Mouse (Mus musculus) forebrain, embryonic 15.5 days (tissue): ENCODE data around the gene Nek2. TPM values are rescaled to one million over a fixed set of nuclear protein-coding genes. Genes with fewer than 3 reads are reported as not detected.

Experiments
- ATAC-seq: fragments of 200-750 bp; cut with Nextera tagmentation; replicated peaks from 2 replicates; pipeline ENCODE4 v1.8.0; 2017; ENCODE audit warnings: mild to moderate bottlenecking, moderate TSS enrichment, moderate library complexity
- H3K27ac ChIP-seq: fragments of 300-500 bp; sonication (generic); replicated peaks from 2 replicates; pipeline ENCODE4 v1.5.1; 2015; ENCODE audit warnings: mild to moderate bottlenecking, inconsistent platforms
- H3K27me3 ChIP-seq: fragments of 300-500 bp; sonication (generic); 2 replicates; pipeline ENCODE4 v1.6.1; 2015; ENCODE audit warnings: inconsistent platforms
- H3K36me3 ChIP-seq: fragments of 300-500 bp; sonication (generic); 2 replicates; pipeline ENCODE4 v1.6.1; 2015; ENCODE audit warnings: mild to moderate bottlenecking, inconsistent platforms
- H3K4me1 ChIP-seq: fragments of 300-500 bp; sonication (generic); 2 replicates; pipeline ENCODE4 v1.6.1; 2015; ENCODE audit warnings: inconsistent platforms
- H3K4me2 ChIP-seq: fragments of 300-500 bp; sonication (generic); replicated peaks from 2 replicates; pipeline ENCODE4 v1.6.1; 2015; ENCODE audit warnings: mild to moderate bottlenecking, inconsistent platforms
- H3K4me3 ChIP-seq: fragments of 300-500 bp; sonication (generic); 2 replicates; pipeline ENCODE4 v1.5.1; 2015; ENCODE audit warnings: mild to moderate bottlenecking, inconsistent platforms
- H3K9ac ChIP-seq: fragments of 300-500 bp; sonication (generic); replicated peaks from 2 replicates; pipeline ENCODE4 v1.6.1; 2015; ENCODE audit warnings: mild to moderate bottlenecking, inconsistent platforms
- H3K9me3 ChIP-seq: fragments of 300-500 bp; sonication (generic); 2 replicates; pipeline ENCODE4 v1.6.1; 2016; ENCODE audit warnings: inconsistent platforms
- WGBS: fragments of 180-500 bp; shearing (Covaris S2); methylation state at CpG from one replicate; pipeline ENCODE4 v1.1.7; 2015; ENCODE audit warnings: mixed read lengths; 5-methylcytosine and 5-hydroxymethylcytosine counted together
- polyA plus RNA-seq: library from polyadenylated mRNA; unstranded; fragments of >200 nt; fragmentation: Nextera tagmentation; extraction: Ambion mirVana; gene quantifications from 2 replicates; pipeline ENCODE4 v1.2.1, GENCODE M21; 2015

The Nek2 gene
- polyA plus RNA-seq, 1 experiment from 2014 or later, result 21.2 TPM

GRCm38 (mm10) chr1:191802093-191802819, 19.0 kb upstream of the Nek2 start:
- Histone ChIP-seq H3K4me1 (no peaks in the 10 kb centered on the region), H3K27me3 (no peaks in the 10 kb centered on the region), H3K27ac (no peak overlapping the region), H3K9me3 (no peaks in the 10 kb centered on the region), H3K4me3 (no peak overlapping the region), H3K9ac (no peak overlapping the region), H3K36me3 (no peaks in the 10 kb centered on the region), H3K4me2 (no peak overlapping the region)
- no peak for ATAC-seq
- 55% methylated on average over 9 of the region's 9 CpGs for WGBS

DNA sequence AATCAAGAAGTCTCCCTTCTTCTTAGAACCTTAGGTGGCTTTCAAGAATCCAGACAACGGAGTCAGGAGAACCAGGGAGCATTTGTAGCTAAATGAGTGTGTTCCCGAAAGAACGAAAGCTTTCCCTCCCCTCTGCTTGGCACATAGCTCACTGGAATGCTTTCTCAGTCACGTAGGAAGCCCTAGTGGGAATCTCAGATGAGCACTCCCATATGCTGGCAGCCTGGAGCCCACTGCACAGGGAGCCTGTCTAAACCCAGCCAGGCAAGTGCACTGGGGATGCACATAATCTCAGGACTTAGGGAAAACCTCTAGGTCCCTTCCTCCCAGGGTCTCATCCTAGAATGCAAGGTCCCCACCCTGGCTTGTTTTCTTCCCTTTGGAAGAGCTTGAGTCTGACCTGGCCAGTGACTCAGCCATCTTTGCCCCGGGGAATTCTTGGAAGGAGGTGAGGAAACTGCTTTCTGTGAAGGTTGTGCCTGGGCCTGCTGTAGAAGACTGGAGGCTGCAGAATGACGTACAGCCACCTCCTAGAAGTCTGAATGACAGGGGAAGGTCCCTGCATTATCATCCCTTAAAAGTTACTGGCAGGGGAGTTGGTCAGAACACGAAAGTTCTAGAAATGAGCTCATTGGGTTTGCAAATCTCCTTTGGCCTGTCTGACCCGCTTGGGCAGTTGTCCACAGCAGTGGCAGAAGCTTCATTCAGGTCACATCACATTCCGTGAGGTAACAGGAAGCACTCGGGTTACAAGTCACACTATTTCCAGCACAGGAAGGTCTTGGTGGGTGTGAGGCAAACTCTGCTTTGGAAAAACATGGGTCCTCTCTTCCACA, 18.2 kb upstream of the Nek2 start:
- H3K9me3 ChIP-seq, result no peaks in the 10 kb centered on the region
- H3K27me3 ChIP-seq, result no peaks in the 10 kb centered on the region
- no peak for ATAC-seq
- H3K4me1 ChIP-seq, result no peaks in the 10 kb centered on the region
- H3K36me3 ChIP-seq, result no peaks in the 10 kb centered on the region
- no peak overlapping the region for H3K4me2 ChIP-seq
- WGBS, result 78% methylated on average over 10 of the region's 10 CpGs
- H3K9ac ChIP-seq, result no peak overlapping the region
- no peak overlapping the region for H3K4me3 ChIP-seq
- no peak overlapping the region for H3K27ac ChIP-seq

- no peaks in the 10 kb centered on the region for H3K27me3 ChIP-seq
- no peak overlapping the region for H3K4me2 ChIP-seq
- H3K36me3 ChIP-seq, result no peaks in the 10 kb centered on the region
- H3K9ac ChIP-seq, result no peak overlapping the region
- no peak overlapping the region for H3K27ac ChIP-seq
- 79% methylated on average over 5 of the region's 5 CpGs for WGBS
- H3K9me3 ChIP-seq, result no peaks in the 10 kb centered on the region
- peaks cover 11% of the 10 kb centered on the region for H3K4me1 ChIP-seq
- no peak overlapping the region for H3K4me3 ChIP-seq
- ATAC-seq, result no peak
These were observed 16.5 kb upstream of the Nek2 start for GRCm38 (mm10) chr1:191804747-191805146.

DNA sequence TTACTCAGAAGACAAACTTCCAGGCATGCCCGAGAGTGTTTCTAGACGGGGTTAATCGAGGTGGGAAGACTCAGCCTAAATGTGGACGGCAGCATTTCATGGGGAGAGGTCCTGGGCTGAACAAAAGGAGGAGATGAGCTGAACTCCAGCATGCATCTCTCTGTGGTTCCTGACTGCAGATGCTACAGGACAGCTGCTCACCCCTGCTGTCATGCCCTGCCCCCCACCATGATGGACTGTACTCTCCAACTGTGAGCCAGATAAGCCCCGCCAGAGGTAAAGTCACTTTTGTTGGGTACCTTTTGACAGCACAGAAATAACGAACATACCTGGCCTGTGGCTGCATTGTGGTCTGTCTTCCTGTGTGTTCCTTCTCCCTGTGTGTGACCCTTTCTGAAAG, 15.5 kb upstream of the Nek2 start:
- Histone ChIP-seq H3K27me3 (no peaks in the 10 kb centered on the region), H3K36me3 (no peaks in the 10 kb centered on the region), H3K4me3 (no peak overlapping the region), H3K4me2 (no peak overlapping the region), H3K27ac (no peak overlapping the region), H3K9ac (no peak overlapping the region), H3K4me1 (peaks cover 11% of the 10 kb centered on the region), H3K9me3 (no peaks in the 10 kb centered on the region)
- WGBS, result 81% methylated on average over 6 of the region's 6 CpGs
- no peak for ATAC-seq

GRCm38 (mm10) chr1:191806740-191807139, 14.5 kb upstream of the Nek2 start:
- ATAC-seq, result no peak
- H3K4me3 ChIP-seq, result no peak overlapping the region
- no peak overlapping the region for H3K4me2 ChIP-seq
- peaks cover 11% of the 10 kb centered on the region for H3K4me1 ChIP-seq
- H3K27ac ChIP-seq, result no peak overlapping the region
- H3K36me3 ChIP-seq, result no peaks in the 10 kb centered on the region
- no peak overlapping the region for H3K9ac ChIP-seq
- 96% methylated on average over 4 of the region's 4 CpGs for WGBS
- H3K9me3 ChIP-seq, result no peaks in the 10 kb centered on the region
- H3K27me3 ChIP-seq, result no peaks in the 10 kb centered on the region

- H3K27ac ChIP-seq, result no peak overlapping the region
- no peaks in the 10 kb centered on the region for H3K27me3 ChIP-seq
- H3K36me3 ChIP-seq, result no peaks in the 10 kb centered on the region
- H3K9ac ChIP-seq, result no peak overlapping the region
- H3K4me2 ChIP-seq, result no peak overlapping the region
- H3K9me3 ChIP-seq, result no peaks in the 10 kb centered on the region
- WGBS, result 93% methylated on average over 7 of the region's 7 CpGs
- ATAC-seq, result no peak
- H3K4me1 ChIP-seq, result peaks cover 11% of the 10 kb centered on the region
- H3K4me3 ChIP-seq, result no peak overlapping the region
These were observed 13.3 kb upstream of the Nek2 start for GRCm38 (mm10) chr1:191807979-191808378.

DNA sequence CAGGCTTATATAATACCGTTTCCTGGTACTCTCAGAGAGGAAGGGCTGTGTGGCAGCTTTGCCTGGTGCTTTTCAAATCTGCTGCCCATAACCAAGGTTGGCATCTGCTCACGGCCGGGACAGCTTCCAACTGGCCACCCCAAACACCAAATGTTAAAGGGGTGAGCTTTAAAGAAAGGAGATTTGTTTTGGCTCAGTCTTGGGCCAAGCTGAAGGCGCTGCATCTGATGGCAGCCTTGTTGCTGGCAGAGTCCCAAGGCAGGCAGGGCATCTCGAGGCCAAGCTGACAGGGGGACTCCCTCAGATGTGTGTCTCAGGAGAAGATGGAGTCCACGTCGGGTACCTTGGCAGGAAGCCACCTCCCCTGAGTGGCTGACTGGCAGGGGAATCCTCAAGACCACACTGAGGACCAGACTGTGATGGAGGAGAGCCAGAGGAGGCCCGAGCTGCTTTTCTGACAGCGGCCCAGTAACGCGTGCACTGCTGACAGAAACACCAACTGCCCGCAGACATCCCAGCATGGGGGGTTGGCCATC, 12.5 kb upstream of the Nek2 start:
- Histone ChIP-seq H3K9me3 (no peaks in the 10 kb centered on the region), H3K27ac (peak overlapping the region; percentile 69), H3K9ac (no peak overlapping the region), H3K4me2 (no peak overlapping the region), H3K4me3 (no peak overlapping the region), H3K36me3 (no peaks in the 10 kb centered on the region), H3K4me1 (peaks cover 11% of the 10 kb centered on the region), H3K27me3 (no peaks in the 10 kb centered on the region)
- 31% methylated on average over 12 of the region's 12 CpGs for WGBS
- peak; percentile 95 for ATAC-seq

- no peak overlapping the region for H3K9ac ChIP-seq
- H3K4me1 ChIP-seq, result peaks cover 11% of the 10 kb centered on the region
- no peak overlapping the region for H3K27ac ChIP-seq
- WGBS, result 87% methylated on average over 12 of the region's 12 CpGs
- H3K27me3 ChIP-seq, result no peaks in the 10 kb centered on the region
- H3K4me2 ChIP-seq, result no peak overlapping the region
- no peak overlapping the region for H3K4me3 ChIP-seq
- ATAC-seq, result no peak
- no peaks in the 10 kb centered on the region for H3K9me3 ChIP-seq
- no peaks in the 10 kb centered on the region for H3K36me3 ChIP-seq
These were observed 9.5 kb upstream of the Nek2 start for GRCm38 (mm10) chr1:191811774-191812173.

DNA sequence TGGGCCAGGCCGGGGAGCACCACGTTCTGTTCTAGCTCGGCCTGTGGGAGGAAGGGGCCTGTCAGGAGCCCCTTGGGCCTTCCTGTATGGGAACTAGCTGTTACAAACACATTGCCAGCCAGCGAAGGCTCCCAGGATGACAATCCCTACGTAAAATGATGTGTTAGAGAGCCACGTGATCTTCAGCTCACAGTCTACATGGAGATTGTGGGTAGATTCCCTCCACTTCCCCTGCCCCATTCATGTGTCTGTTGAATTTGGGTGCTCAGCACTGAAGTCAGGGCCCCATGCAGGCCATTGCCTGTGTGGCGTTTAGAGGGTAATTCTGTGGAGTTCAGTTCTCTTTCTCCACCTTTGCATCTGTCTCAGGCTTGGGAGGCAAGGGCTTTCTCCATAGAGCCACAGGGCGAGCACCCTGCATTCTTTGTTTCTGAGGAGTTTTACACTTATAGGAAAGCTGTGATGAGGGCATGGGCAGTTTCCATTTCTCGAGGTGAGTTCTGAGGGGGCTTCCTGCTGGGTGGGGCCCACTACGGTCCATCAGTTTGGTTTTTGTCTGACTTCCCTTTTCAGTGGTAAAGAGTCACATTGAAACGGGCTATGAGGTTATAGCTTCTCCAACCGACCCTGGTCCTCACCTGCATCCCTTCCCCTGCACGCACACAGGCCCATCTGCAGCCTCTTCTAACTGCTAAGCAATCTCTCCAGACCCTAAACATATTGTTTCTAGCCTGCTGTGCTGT, 8.1 kb upstream of the Nek2 start:
- no peak overlapping the region for H3K4me2 ChIP-seq
- no peak overlapping the region for H3K9ac ChIP-seq
- no peak for ATAC-seq
- H3K27ac ChIP-seq, result no peak overlapping the region
- 86% methylated on average over 13 of the region's 13 CpGs for WGBS
- H3K4me1 ChIP-seq, result peaks cover 14% of the 10 kb centered on the region
- no peaks in the 10 kb centered on the region for H3K9me3 ChIP-seq
- no peak overlapping the region for H3K4me3 ChIP-seq
- no peaks in the 10 kb centered on the region for H3K36me3 ChIP-seq
- no peaks in the 10 kb centered on the region for H3K27me3 ChIP-seq

GRCm38 (mm10) chr1:191814240-191814639, 7.0 kb upstream of the Nek2 start:
- Histone ChIP-seq H3K27me3 (no peaks in the 10 kb centered on the region), H3K9ac (no peak overlapping the region), H3K4me1 (peaks cover 5% of the 10 kb centered on the region), H3K4me2 (no peak overlapping the region), H3K27ac (no peak overlapping the region), H3K9me3 (no peaks in the 10 kb centered on the region), H3K4me3 (no peak overlapping the region), H3K36me3 (no peaks in the 10 kb centered on the region)
- ATAC-seq, result no peak
- 86% methylated on average over 4 of the region's 4 CpGs for WGBS

DNA sequence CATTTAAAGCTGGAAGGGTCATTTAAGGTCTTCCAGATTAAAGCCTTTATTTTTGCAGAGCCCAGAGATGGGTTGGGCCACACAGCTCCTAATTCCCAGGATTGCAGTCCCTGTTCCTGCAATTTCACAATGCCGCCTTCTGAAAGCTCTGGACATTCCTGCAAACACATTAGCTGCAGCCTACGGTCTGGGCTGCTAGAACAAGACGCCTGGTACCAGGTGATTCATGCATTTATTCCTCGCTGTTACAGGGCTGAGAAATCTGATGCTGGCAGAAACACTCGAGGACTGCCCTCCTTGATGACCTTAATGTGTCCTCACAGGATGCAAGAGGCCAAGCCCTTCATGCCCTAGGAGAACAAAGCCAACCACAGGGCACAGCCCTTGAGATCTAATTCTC, 6.3 kb upstream of the Nek2 start:
- H3K9me3 ChIP-seq, result no peaks in the 10 kb centered on the region
- no peak overlapping the region for H3K27ac ChIP-seq
- H3K9ac ChIP-seq, result no peak overlapping the region
- H3K4me3 ChIP-seq, result no peak overlapping the region
- ATAC-seq, result no peak
- no peak overlapping the region for H3K4me2 ChIP-seq
- H3K27me3 ChIP-seq, result no peaks in the 10 kb centered on the region
- H3K36me3 ChIP-seq, result no peaks in the 10 kb centered on the region
- H3K4me1 ChIP-seq, result peaks cover 3% of the 10 kb centered on the region; the same call in 1 of the 2 replicates
- WGBS, result 68% methylated on average over 5 of the region's 5 CpGs

- Histone ChIP-seq H3K4me3 (no peak overlapping the region), H3K27me3 (no peaks in the 10 kb centered on the region), H3K4me1 (peaks cover 7% of the 10 kb centered on the region), H3K9me3 (no peaks in the 10 kb centered on the region), H3K36me3 (no peaks in the 10 kb centered on the region), H3K9ac (no peak overlapping the region), H3K4me2 (no peak overlapping the region), H3K27ac (0 out of 2 replicates have a peak overlapping the region, but pooled peaks have one; percentile 5)
- ATAC-seq, result no peak
- 60% methylated on average over 3 of the region's 3 CpGs for WGBS
These were observed 4.6 kb upstream of the Nek2 start for GRCm38 (mm10) chr1:191816596-191816995.
